In genomic region chr2:157750926-157751588, GRCm38 (mm10) we compare ENCODE assay signal across 9 mouse cellular contexts. TPM values are rescaled to one million over a fixed set of nuclear protein-coding genes. Genes with fewer than 3 reads are reported as not detected.
A peak's percentile ranks its signal among the peaks of the same experiment; 100 is the strongest.
DNase-seq lines count a peak whose midpoint lies in the region; ATAC-seq and TF ChIP-seq lines count a peak whose summit lies in the region.
"Had no signal": no experiment of that assay in that cellular context is flagged by ENCODE, and none has a peak within 500 bp of the region (broad histone marks: within the 10 kb centered on the region; RNA-seq: fewer than 3 reads in every experiment).

No protein-coding gene starts in this region.

- TF ChIP-seq CTCF in lung, embryonic 14.5 days (IDR thresholded peaks at IDR 0.05; ENCODE audit: low read depth), result no peak
- no peak for TF ChIP-seq CTCF in lung, adult 2 months (IDR thresholded peaks at IDR 0.05; ENCODE audit: insufficient read depth, low read length)

- H3K36me3 ChIP-seq in lung, embryonic 14.5 days (ENCODE audit: insufficient read depth), result no peaks in the 10 kb centered on the region
- H3K36me3 ChIP-seq in intestine, embryonic 15.5 days, result no peaks in the 10 kb centered on the region
- H3K36me3 ChIP-seq: embryonic facial prominence, embryonic 13.5 days had no signal

- no peak overlapping the region for H3K4me3 ChIP-seq in lung, embryonic 14.5 days (ENCODE audit: low read depth, low read length)
- no peak overlapping the region for H3K4me3 ChIP-seq in lung, adult 2 months (replicated peaks; ENCODE audit: extremely low read depth, low read depth, low read length)
- no peak overlapping the region for H3K4me3 ChIP-seq in intestine, embryonic 15.5 days (replicated peaks)
- H3K4me3 ChIP-seq: embryonic facial prominence, embryonic 13.5 days had no signal

- no peak for TF ChIP-seq POLR2A in lung, adult 2 months (IDR thresholded peaks at IDR 0.05; ENCODE audit: borderline replicate concordance, extremely low read depth, low read depth, low read length)

- no peak for ATAC-seq in lung, embryonic 14.5 days (ENCODE audit: insufficient read depth)
- no peak for ATAC-seq in intestine, embryonic 15.5 days
- no peak for ATAC-seq in inflammation-experienced regulatory T-cells, adult 6 months

- no peak overlapping the region for H3K4me2 ChIP-seq in lung, embryonic 14.5 days
- 0 out of 2 replicates have a peak overlapping the region, but pooled peaks have one; percentile 9 for H3K4me2 ChIP-seq in intestine, embryonic 15.5 days (replicated peaks)
- H3K4me2 ChIP-seq: embryonic facial prominence, embryonic 13.5 days had no signal

- peaks cover 4% of the 10 kb centered on the region; the same call in 1 of the 2 replicates for H3K4me1 ChIP-seq in lung, embryonic 14.5 days (ENCODE audit: insufficient read depth)
- peaks cover 11% of the 10 kb centered on the region for H3K4me1 ChIP-seq in lung, adult 2 months (ENCODE audit: control insufficient read depth, insufficient read depth, low read length)
- peaks cover 15% of the 10 kb centered on the region for H3K4me1 ChIP-seq in intestine, embryonic 15.5 days (replicated peaks)

- WGBS in lung, embryonic 14.5 days, result 55% methylated on average over 12 of the region's 12 CpGs
- 27% methylated on average over 12 of the region's 12 CpGs for WGBS in lung, adult 2 months
- 59% methylated on average over 12 of the region's 12 CpGs for WGBS in intestine, embryonic 15.5 days

- DNase-seq in cerebellum, postnatal 10 days, result peak; percentile 66 to 73
- DNase-seq in cerebellum, adult 9-11 months, result no peak
- peak; percentile 53 for DNase-seq in lung, embryonic 14.5 days
- DNase-seq in lung, adult 2 months, result no peak
- peak; percentile 46 for DNase-seq in ovary, postnatal 14 days (ENCODE audit: low spot score)
- no peak for DNase-seq in thymus, postnatal 0 days (ENCODE audit: low spot score)

- H3K9me3 ChIP-seq in lung, embryonic 14.5 days (ENCODE audit: low read depth, low read length), result no peaks in the 10 kb centered on the region
- H3K9me3 ChIP-seq in intestine, embryonic 15.5 days, result no peaks in the 10 kb centered on the region
- H3K9me3 ChIP-seq: embryonic facial prominence, embryonic 13.5 days had no signal

- H3K27me3 ChIP-seq in lung, embryonic 14.5 days (ENCODE audit: insufficient read depth, low read length), result no peaks in the 10 kb centered on the region
- no peaks in the 10 kb centered on the region for H3K27me3 ChIP-seq in intestine, embryonic 15.5 days (replicated peaks)
- H3K27me3 ChIP-seq: embryonic facial prominence, embryonic 13.5 days had no signal

- H3K27ac ChIP-seq in lung, embryonic 14.5 days (ENCODE audit: low read depth), result no peak overlapping the region
- H3K27ac ChIP-seq in intestine, embryonic 15.5 days, result peak overlapping the region; percentile 18; the same call in 1 of the 2 replicates
- H3K27ac ChIP-seq: embryonic facial prominence, embryonic 13.5 days had no signal

- no peak overlapping the region for H3K9ac ChIP-seq in lung, embryonic 14.5 days
- no peak overlapping the region for H3K9ac ChIP-seq in intestine, embryonic 15.5 days

RNA-seq across cellular contexts. Expression of gene Ctnnbl1, which starts 13.9 kb away (rescaled TPM):
- polyA plus RNA-seq in lung, embryonic 14.5 days (2014; fragmentation: Nextera tagmentation; extraction: Ambion mirVana), result 57.7 and 60.9 TPM in 2 replicates
- 13.6 and 27.0 TPM in 2 replicates for polyA plus RNA-seq in lung, adult 2 months (2012; rRNA removed)
- polyA plus RNA-seq in intestine, embryonic 15.5 days (2015; fragmentation: Nextera tagmentation; extraction: Ambion mirVana), result 43.6 and 47.4 TPM in 2 replicates
- 67.8 and 74.7 TPM in 2 replicates for polyA plus RNA-seq in thymus, postnatal 0 days (2015; fragmentation: Nextera tagmentation; extraction: Ambion mirVana)
- polyA plus RNA-seq in inflammation-experienced regulatory T-cells, adult 6 months (2017; shearing (Covaris generic)), result 10 to 100 TPM; 45.7 to 73.0 (median 53.6) TPM

Comparison
In these comparisons a context has a peak if more than half of its experiments do, and no peak if none do; other contexts are left out.
1. DNase-seq: peak in cerebellum, postnatal 10 days (2 of 2), lung, embryonic 14.5 days (single experiment) and ovary, postnatal 14 days (single experiment); none in cerebellum, adult 9-11 months (single experiment), lung, adult 2 months (single experiment) and thymus, postnatal 0 days (single experiment).